Mouse (Mus musculus) cerebellum, adult (tissue): ENCODE results near the gene Gm20425.

Experiments
- ATAC-seq: cut with Nextera tagmentation; 2 replicates; pipeline ENCODE4 v1.9.2; 2017; ENCODE audit warnings: mild to moderate bottlenecking, moderate library complexity, mixed read lengths; ENCODE audit not compliant: insufficient number of reproducible peaks, low FRiP score, low TSS enrichment

The Gm20425 gene

DNA sequence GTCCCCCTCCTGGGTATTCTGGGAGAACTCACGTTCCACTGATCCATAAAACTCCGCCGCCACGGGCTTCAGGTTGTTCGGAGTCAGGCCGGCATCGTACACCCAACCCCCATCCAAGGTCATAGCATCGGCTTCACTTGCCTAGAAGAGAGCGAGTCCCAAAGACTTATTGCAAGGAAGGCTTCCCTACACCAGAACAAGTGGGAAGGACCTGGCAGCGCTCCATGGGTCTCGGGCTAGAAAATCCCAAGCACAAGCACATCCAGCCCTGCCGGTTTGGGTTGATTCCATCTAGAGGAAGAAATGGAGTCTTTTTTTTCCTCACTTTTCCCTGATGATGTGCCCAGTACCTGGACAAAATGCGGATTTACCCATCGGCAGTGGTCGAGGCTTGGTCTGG is 3.3 kb downstream of the Gm20425 start:
- ATAC-seq: no peak

- no peak for ATAC-seq
Measured at GRCm38 (mm10) chr9:103225464-103225863, 4.6 kb downstream of the Gm20425 start.

GRCm38 (mm10) chr9:103224721-103225120 is 5.4 kb downstream of the Gm20425 start:
- ATAC-seq: no peak

DNA sequence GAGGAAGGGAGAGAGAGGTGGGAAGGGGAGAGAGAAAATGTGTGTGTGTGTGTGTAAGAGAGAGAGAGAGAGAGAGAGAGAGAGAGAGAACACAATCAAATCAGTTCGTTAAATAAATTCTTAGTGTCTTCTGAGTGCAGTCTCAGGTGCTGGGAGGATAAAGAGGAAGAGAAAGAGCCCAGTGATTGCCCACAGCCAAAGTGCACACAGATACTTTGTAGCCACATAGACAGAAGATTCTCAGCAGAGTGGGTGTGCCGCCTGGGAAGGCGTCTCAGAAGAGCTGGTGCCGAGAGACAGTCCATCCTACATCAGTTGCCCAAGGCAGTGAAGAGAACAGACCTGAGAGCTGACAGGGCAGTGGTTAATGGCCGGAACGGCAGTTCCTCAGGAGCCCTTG is 15.8 kb downstream of the Gm20425 start:
- no peak for ATAC-seq

DNA sequence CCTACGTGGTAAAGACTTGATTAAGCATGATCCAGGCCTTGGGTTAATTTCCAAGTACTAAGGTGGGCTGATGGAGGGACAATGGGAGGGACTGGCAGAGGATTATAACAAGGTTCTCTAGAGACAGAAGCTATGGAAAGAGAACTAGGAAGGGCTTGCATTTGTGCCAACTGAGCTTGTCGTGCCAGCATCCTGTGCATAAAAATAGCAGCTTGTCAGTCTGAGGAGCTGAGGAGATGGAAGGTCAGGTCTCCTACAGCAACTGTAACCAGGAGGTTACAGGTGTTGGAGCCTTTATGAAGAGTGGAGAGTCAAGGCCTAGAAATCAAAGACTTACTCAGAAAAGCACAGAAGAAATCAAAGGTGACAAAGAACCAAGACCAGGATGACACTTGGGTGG is 16.5 kb downstream of the Gm20425 start:
- ATAC-seq: no peak

- ATAC-seq: no peak
Measured at GRCm38 (mm10) chr9:103212654-103213420, 17.3 kb downstream of the Gm20425 start.

- no peak for ATAC-seq
Measured at GRCm38 (mm10) chr9:103208802-103209423, 21.2 kb downstream of the Gm20425 start.

DNA sequence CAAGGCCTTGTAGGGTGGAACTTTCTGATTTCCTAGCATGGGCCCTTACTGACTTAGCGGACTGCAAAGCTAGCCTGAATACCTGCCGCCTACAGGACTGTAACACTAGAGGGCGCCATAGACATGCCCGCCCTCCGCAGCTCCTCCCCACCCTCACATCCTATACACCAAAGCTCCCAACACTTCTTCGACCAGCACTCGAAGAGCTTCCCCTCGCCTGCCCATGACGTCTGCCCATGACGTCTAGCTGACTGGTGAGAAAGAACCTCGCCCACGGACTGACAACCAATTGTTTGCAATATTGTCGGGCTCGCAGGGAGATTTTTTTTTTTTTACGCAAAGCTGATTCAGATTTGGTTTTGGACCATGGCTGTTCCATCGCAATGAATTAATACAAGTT is 22.3 kb downstream of the Gm20425 start:
- peak; percentile 80 for ATAC-seq

DNA sequence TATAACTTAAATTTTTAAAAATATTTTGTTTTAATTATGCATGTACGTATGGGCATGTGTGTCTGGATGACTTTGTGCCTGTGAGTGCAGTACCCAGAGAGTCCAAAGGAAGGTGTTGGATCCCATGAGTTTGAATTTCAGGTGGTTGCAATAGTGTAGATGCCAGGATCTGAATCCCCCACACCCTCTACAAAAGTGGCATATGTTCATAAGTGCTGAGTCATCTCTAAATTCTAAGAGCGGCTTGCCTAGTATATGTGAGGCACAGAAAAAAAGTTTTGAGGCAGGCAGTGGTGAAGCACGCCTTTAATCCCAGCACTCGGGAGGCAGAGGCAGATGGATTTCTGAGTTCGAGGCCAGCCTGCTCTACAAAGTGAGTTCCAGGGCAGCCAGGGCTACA is 24.3 kb downstream of the Gm20425 start:
- ATAC-seq: no peak

GRCm38 (mm10) chr9:103201561-103202260 is 28.4 kb downstream of the Gm20425 start, which contains the start of gene Srprb:
Gene Srprb (minus strand): TSS chr9:103202137.
- ATAC-seq: peak; percentile 97

DNA sequence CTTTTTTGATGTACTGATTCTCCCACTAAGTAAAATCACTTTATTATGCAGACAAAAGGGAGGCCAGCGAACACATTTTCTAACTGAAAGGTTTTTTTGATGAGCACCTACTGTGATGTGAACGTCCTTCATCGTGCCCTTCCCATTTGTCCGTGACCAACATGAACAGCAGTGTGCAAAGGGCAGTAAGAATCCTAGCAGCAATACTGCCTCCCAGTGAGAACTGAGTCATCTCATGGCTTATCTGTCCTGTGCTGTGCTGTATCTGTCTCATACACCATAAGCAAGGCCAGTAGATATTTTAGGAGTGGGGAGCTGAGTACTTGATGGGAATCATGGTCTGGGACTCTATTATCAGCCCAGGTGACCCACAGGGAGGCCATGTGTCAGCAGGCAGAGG is 41.7 kb downstream of the Gm20425 start:
- no peak for ATAC-seq

DNA sequence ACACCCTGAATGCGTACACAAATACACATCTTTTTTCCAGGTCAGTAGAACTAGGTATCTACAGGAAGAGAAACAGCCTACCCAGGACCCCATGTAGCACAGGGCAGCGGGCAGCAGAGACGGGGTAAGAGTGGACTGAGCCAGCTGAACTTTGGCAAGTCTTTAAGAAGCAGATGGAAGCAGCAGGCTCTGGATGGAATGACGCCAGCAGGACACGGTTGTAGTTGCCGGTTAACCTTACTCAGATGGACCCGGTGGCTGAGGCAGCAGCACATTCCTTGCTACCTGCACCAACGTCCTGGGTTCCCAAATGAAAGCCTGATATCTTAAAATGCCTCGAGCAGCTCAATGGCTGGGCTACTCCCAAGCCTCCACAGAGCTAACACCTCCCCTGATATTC is 43.4 kb downstream of the Gm20425 start:
- peak; percentile 68 for ATAC-seq

- ATAC-seq: no peak
Measured at GRCm38 (mm10) chr9:103185946-103186345, 44.2 kb downstream of the Gm20425 start.

DNA sequence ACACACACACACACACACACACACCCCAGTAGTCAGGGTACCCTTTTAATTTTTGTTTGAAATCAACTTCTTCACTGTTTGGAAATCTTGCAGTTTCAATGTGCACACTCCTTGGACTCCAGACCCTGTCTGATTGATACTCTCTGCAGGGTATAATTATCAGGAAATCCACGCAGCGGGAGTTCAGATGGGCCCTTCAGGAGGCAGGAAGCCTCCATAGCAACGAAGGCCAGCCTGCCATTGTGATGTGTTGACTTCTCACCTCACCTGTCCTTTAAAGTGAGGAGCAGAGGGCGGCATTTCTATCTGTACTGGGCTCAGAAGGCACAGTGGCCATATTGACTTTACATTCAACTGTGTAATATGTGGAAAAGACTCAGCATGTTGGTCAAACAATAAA is 45.3 kb downstream of the Gm20425 start:
- no peak for ATAC-seq

DNA sequence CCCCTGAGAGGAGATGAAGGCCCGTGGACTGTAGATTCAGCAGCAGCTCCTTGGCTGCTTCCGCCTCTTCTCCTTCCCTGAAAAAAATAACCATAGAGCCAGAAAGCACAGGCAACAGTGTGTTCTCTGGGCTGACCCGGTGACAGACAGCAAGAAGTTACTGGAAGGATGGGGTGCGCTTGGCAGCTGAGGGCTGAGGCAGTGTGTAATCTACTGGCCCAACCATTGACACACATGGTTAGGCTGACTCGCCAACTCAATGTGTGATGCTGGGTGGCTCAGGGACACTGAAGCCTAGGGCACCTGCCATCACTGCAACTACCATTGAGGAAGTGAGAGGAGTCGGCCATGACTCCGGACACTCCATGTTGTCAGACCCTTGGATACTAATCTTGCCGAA is 48.2 kb downstream of the Gm20425 start:
- no peak for ATAC-seq

DNA sequence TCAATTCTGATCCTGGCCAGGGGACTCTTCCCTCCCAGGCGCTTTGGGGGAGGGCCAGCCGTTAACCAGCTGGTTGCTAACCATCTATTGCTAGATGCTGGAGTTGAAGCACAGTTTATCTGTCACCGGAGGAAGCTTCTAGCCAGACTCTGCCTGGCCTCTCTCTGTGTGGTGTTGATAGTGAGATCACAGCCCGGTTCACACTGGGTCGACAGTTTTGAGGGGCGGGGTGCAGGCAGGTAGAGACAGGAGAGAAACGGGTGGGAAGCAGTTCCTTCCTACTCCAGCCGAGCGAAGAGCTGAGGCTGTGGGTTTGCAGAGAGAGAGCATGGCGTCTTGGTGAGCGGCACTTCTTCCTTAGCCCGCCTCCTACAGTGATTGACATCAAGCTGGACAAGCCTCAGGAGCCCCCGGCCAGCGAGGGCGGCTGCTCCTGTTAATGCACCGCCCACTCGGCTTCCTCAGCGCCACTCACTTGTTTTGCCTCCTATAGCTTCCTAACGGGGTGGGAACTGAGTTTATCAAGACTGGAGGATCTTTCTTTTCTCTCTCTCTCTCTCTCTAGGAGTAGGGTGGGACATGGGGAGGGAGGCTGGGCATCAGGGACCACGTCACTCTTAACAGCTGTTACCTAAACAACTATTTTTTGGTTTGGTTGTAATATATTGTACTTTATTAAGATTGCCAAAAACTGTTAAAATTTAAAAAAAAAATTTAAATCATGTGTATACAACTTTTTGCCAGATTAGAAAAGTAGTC is 49.1 kb downstream of the Gm20425 start:
- no peak for ATAC-seq

DNA sequence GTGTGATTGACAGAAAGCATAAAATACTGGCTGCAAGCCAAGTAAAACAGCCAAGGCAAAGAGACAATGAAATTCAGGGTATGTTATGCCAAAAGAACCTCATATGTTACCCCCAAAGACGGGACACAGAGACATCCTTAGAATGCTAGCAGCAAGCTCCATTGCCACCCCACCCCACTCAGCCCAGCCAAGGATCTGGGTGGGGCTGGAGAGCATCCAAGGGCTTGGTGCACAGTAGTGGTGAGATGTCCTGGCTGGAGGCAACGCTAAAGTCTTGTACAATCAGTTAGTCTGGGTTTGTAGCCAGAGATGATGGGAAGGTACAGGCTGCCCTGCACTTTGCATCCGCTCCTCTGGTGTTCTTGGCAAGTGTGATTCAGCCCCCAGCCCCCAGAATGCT is 49.8 kb downstream of the Gm20425 start:
- no peak for ATAC-seq

DNA sequence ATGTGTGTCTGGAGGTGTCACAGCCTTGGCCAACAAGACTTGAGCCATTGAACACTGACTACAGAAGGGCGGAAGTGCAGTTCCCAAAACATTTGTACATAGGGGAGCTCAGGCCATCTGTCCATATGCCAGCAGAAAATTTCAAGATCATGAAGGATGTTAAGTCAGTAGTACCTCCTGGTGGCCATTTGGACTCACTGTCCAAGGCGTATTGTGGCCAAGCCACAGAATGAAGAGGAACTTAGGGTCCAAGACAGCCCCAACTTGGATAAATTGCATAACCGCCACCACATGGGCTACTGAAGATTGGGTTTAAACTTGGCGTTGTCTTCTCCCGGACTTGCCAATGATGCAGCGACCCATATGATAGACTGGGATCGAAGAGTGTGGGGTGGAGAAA is 54.4 kb downstream of the Gm20425 start:
- no peak for ATAC-seq

DNA sequence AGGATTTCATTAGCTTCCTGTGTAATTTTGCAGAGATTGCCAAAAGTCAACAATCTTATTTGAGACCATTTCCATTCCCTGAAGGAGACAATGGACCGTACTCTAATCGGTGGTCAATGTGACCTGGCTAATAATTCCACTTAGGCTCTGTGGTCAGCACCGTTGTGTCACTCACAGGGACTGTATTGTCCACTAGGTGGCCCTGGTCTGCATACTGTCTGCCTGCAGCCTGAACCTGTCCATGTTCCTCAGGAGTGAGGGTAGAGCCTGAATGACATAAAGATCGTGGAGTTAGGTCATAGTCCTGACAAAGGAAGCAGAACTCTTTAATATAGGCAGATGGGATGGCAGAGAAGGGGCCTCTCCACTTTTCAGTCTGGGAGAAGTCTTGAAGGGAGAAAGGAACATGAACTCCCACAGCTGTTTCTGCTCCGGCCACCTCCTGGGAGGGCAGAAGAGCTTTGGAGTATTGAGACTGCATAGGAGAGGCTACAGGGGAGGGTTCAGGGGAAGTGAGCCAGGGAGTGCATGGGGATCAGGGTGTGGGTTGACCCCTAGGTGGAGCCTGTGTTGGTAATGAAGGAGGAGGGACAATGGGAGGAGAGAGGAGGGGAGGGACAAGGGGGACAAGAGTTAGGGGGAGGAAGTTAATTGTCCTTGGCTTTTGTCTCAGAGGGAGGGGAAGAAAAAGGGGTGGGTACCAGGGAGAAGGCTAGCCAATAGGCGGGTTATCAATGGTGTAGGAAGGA is 55.2 kb downstream of the Gm20425 start:
- no peak for ATAC-seq

- ATAC-seq: no peak
Measured at GRCm38 (mm10) chr9:103168771-103169170, 61.3 kb downstream of the Gm20425 start.
